Mouse (Mus musculus) thymus, postnatal 36 days (tissue): ENCODE measurements around the gene Coro1c.
"Not testable (repeated sequence)": the region's sequence is repeated elsewhere in the genome, so short reads cannot be mapped to it uniquely, and the experiment has no call there.

Source experiments
- DNase-seq, 2 experiments: peaks; one replicate each; pipeline ENCODE4 v3.0.0; 2022; ENCODE audit warnings: mixed read lengths in 2 of 2

Coro1c gene

DNA sequence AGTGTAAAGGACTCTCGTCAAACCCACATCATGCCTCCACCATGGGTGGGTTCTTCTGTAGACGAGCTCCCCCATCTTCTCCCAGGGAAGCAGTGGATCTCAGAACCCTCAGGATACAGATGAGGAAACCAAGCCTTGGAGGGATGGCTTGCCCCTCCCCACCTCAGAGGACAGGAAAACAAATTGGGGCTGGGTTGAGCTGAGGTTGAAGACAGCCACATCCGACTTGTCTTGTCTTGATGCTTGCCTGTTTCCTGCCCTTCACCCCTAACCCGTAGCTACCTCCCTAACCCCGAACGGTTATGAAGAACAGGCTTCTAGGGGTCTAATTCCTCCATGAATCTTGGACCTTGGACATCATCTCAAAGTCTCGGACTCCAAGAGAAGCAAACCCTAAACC lies 83.0 kb downstream of the Coro1c start:
- DNase-seq: peak; percentile 55 to 73

DNA sequence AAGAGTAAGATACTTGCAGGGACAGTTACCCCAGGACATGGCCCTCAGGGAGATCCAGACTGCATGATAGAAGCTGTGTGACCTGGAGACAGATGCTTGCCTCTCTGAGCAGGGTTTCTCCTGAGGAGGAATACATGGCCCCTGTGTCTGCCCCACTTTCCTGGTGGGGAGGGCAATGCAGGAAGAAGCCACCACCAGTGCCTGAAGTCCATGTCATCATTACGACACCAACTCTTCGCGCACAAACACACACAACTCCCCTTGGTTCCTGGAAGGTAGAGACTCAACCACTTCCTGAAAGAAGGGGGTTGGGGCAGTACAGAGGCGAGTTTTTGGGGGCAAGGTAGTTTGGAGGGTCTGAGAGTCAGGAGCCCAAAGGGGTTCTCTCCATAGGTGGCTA lies 84.3 kb downstream of the Coro1c start:
- DNase-seq: peak in 1 of 2 experiments; percentile 70

DNA sequence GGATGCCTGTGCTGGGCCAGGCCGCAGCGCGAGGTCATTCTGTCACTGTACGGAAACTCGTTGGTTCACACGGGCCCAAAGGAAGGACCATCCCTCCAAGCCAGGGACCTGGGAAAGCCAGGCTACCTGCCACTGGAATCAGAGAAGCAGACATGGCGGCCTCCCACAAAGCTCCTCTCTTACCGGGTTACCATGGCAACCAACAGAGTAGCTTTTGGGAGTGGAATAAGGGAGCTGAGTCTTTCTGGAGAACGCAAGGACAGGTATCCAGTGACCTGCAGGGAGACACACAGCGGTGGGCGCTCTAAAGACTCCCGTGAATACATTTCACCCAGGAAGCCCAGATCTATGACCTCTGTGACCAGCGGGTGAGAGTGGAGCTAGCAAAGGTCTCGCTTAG lies 90.0 kb downstream of the Coro1c start:
- DNase-seq: no peak

DNA sequence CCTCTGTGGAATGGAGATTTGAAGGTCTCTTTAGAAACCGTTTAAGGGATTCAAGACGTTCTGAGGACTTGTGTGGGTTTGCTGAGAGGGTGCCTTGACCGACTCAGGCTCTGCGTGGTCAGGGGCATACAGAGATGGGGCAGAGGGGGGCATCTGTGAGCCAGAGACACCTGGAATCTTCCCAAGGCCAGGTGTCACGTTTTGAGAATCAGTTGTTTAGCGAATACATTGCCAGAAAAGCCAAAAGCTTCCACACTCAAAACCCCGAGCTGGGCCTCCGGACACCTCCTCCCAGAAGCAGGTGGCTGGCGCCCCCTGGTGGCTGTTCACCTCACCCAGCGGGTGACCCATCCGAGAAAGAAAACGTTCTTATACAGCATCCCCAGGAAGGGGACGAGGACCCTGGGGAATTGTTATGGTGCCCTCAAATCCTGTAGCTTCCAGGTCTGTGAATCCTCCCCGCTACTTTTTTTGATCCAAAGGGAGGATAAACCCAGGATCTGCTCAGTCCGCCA lies 92.9 kb downstream of the Coro1c start:
- peak; percentile 73 to 77 for DNase-seq

GRCm38 (mm10) chr5:113815041-113815389 lies 93.5 kb downstream of the Coro1c start:
- no peak for DNase-seq

- no peak for DNase-seq
Measured at GRCm38 (mm10) chr5:113814111-113815040, 94.2 kb downstream of the Coro1c start.

GRCm38 (mm10) chr5:113813608-113814007 lies 95.0 kb downstream of the Coro1c start:
- DNase-seq: no peak

GRCm38 (mm10) chr5:113812638-113813037 lies 95.9 kb downstream of the Coro1c start:
- no peak for DNase-seq

DNA sequence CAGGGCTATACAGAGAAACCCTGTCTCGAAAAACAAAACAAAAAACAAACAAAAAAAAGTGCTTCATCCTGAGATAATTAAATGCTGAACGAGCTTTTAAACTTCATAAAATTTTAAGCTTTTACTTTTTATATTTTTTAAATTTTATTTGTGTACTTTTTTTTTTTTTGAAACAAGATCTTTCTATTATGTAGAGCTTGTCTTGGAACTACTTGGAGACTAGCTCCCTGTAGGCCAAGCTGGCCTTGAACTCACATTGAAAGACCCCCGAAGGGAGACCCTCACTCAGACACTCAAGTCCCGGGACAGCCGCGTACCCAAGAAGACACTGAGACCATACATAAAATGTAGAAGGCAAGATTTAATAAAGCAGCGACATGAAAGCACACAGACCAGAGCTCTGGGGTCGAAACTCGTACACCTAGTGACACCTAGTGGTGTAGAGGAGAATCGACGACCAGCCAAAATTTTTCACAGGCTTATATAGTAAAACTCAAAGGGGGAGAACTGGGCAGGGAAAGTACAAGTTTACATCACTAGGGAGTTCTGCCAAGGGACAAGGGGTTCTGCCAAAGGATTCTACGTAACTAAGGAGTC lies 96.6 kb downstream of the Coro1c start:
- DNase-seq: not testable (repeated sequence)

DNA sequence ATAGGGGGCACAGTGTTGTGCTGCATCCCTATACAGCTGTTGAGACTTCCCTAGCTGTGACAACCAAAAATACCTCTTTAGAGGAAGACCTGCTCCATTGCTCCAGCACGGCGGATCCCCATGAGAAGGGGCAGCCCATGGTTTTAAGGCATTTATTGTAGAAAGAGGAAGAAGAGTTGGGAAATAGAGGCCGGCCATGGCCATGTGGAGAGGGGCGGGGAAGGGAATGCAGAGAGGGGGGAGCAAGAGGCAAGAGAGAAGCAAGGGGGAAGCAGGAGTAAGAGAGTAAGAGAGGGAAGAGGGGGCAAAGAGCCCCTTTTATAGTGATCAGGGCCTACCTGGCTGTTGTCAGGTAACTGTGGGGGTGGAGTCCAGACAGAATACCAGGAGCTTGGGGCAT lies 98.4 kb downstream of the Coro1c start:
- no peak for DNase-seq

- no peak for DNase-seq
Measured at GRCm38 (mm10) chr5:113808177-113808576, 100.4 kb downstream of the Coro1c start.

- no peak for DNase-seq
Measured at GRCm38 (mm10) chr5:113807712-113808111, 100.8 kb downstream of the Coro1c start.

GRCm38 (mm10) chr5:113806414-113806813 lies 102.1 kb downstream of the Coro1c start:
- no peak for DNase-seq

DNA sequence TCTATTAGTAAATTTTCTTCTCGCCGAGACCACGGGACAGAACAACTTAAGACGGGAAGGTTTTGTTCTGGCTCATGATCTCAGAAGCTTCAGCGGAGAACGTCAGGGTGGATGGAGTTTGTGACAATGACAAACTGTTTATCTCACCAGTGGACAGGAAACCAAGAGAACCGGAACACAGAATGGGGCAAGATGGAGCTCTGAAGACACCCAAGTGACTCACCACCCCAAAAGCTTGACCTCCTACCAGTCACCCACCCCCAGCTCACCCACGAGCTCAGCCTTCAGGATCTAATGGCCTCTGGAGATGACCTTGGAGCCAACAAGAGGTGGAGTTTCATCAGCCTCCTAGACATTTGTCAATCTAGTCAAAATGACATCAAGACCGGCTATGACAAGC lies 103.3 kb downstream of the Coro1c start:
- DNase-seq: no peak

- DNase-seq: no peak
Measured at GRCm38 (mm10) chr5:113804395-113804966, 104.1 kb downstream of the Coro1c start.

DNA sequence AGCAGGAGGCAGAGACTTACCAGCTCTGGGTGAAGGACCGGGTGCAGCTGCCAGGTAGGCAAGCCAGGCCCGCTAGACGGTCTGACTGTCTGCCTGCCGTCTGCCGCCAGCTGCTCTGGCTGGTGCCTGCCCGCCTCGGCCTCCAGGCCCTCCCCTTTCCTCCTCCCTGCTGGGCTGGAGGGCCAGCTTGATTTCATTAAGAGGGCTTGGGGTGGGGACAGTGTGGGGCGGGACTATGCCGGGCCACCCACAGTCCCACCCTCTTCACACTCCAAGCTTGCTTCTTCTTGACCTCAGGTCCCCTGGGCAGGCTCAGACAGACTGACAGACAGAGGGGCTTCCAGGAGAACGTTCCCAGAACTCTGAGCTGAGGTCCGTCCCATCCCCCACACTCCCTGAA lies 108.3 kb downstream of the Coro1c start, which contains the start of gene Tmem119:
Tmem119 (minus strand) TSS at position 237 of the 400 bp plus-strand sequence.
- no peak for DNase-seq

DNA sequence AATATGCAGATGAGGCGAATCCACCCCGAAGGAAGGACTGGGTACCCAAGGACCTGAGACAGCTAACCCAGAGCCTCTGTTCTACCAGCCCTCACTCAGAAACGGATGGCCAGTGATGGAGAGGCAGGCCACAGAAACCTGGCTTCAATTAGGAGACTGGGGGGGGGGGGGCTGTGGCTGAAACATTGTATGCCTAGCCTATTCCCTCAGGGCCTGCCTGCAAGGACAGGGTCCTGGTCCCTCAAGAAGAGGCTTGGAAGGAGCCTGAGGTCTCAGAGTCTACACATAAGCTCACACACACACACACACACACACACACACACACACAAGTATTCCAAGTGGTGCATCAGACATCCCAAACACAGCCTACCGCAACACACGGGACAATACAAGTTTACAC lies 108.9 kb downstream of the Coro1c start:
- no peak for DNase-seq

GRCm38 (mm10) chr5:113798525-113798924 lies 110.0 kb downstream of the Coro1c start:
- no peak for DNase-seq

GRCm38 (mm10) chr5:113797149-113797882 lies 111.2 kb downstream of the Coro1c start:
- DNase-seq: no peak

GRCm38 (mm10) chr5:113796401-113797148 lies 112.0 kb downstream of the Coro1c start:
- no peak for DNase-seq
